Mouse (Mus musculus): ENCODE results near the gene Cpt1b. TPM values are rescaled to one million over a fixed set of nuclear protein-coding genes. Genes with fewer than 3 reads are reported as not detected.
A peak's percentile ranks its signal among the peaks of the same experiment; 100 is the strongest.

Cpt1b gene
- polyA plus RNA-seq, 1 experiment from 2014 or later, result 0.70 TPM

GRCm38 (mm10) chr15:89459821-89460220 lies 34.2 kb upstream of the Cpt1b start:
- no peak for ATAC-seq (ENCODE audit: low FRiP score)
- H3K27me3 ChIP-seq, result no peaks in the 10 kb centered on the region
- H3K36me3 ChIP-seq (replicated peaks), result peaks cover 64% of the 10 kb centered on the region
- H3K27ac ChIP-seq, result no peak overlapping the region
- no peak overlapping the region for H3K4me3 ChIP-seq (replicated peaks)
- H3K9me3 ChIP-seq, result no peaks in the 10 kb centered on the region
- peaks cover 12% of the 10 kb centered on the region for H3K4me1 ChIP-seq
- no peak overlapping the region for H3K4me2 ChIP-seq
- no peak overlapping the region for H3K9ac ChIP-seq
- 90% methylated on average over 7 of the region's 7 CpGs for WGBS

GRCm38 (mm10) chr15:89458942-89459341 lies 33.3 kb upstream of the Cpt1b start:
- no peaks in the 10 kb centered on the region for H3K27me3 ChIP-seq
- no peak overlapping the region for H3K9ac ChIP-seq
- ATAC-seq (ENCODE audit: low FRiP score), result no peak
- no peak overlapping the region for H3K4me2 ChIP-seq
- no peak overlapping the region for H3K27ac ChIP-seq
- WGBS, result 98% methylated on average over 15 of the region's 15 CpGs
- peaks cover 16% of the 10 kb centered on the region for H3K4me1 ChIP-seq
- peaks cover 64% of the 10 kb centered on the region for H3K36me3 ChIP-seq (replicated peaks)
- H3K9me3 ChIP-seq, result no peaks in the 10 kb centered on the region
- no peak overlapping the region for H3K4me3 ChIP-seq (replicated peaks)

- Histone ChIP-seq H3K27ac (no peak overlapping the region), H3K4me2 (peak overlapping the region; percentile 82), H3K9ac (no peak overlapping the region), H3K36me3 (replicated peaks) (peaks cover 44% of the 10 kb centered on the region), H3K4me1 (peaks cover 24% of the 10 kb centered on the region), H3K27me3 (peaks cover 18% of the 10 kb centered on the region), H3K4me3 (replicated peaks) (no peak overlapping the region), H3K9me3 (no peaks in the 10 kb centered on the region)
- 83% methylated on average over 6 of the region's 6 CpGs for WGBS
- ATAC-seq (ENCODE audit: low FRiP score), result no peak
These were observed 30.0 kb upstream of the Cpt1b start for GRCm38 (mm10) chr15:89455642-89456041.

- Histone ChIP-seq H3K4me2 (peak overlapping the region; percentile 82), H3K4me1 (peaks cover 24% of the 10 kb centered on the region), H3K27ac (peak overlapping the region; percentile 74; the same call in 1 of the 2 replicates), H3K9me3 (no peaks in the 10 kb centered on the region), H3K36me3 (replicated peaks) (peaks cover 36% of the 10 kb centered on the region), H3K4me3 (replicated peaks) (peak overlapping the region; percentile 85), H3K9ac (peak overlapping the region; percentile 78), H3K27me3 (peaks cover 18% of the 10 kb centered on the region)
- WGBS, result 13% methylated on average over 4 of the region's 6 CpGs
- ATAC-seq (ENCODE audit: low FRiP score), result peak; percentile 33; the same call in 1 of the 2 replicates
These were observed 29.2 kb upstream of the Cpt1b start for GRCm38 (mm10) chr15:89454857-89455256.

GRCm38 (mm10) chr15:89453865-89454478 lies 28.3 kb upstream of the Cpt1b start, which contains the start of gene Mapk8ip2:
Mapk8ip2 (plus strand) TSS chr15:89453913.
- H3K4me3 ChIP-seq (replicated peaks), result peak within 1 kb of the TSS; percentile 85
- H3K9me3 ChIP-seq, result no peaks in the 10 kb centered on the region
- under 1% methylated on average over 53 of the region's 53 CpGs for WGBS
- H3K36me3 ChIP-seq (replicated peaks), result peaks cover 27% of the 10 kb centered on the region
- ATAC-seq (ENCODE audit: low FRiP score), result peak; percentile 87
- H3K27ac ChIP-seq, result peak within 1 kb of the TSS; percentile 74
- H3K27me3 ChIP-seq, result peaks cover 22% of the 10 kb centered on the region
- peak within 1 kb of the TSS; percentile 82 for H3K4me2 ChIP-seq
- H3K4me1 ChIP-seq, result peaks cover 24% of the 10 kb centered on the region
- H3K9ac ChIP-seq, result peak within 1 kb of the TSS; percentile 78

GRCm38 (mm10) chr15:89452906-89453864 lies 27.5 kb upstream of the Cpt1b start:
- peaks cover 24% of the 10 kb centered on the region for H3K4me1 ChIP-seq
- H3K27ac ChIP-seq, result peak overlapping the region; percentile 74; the same call in 1 of the 2 replicates
- H3K4me3 ChIP-seq (replicated peaks), result peak overlapping the region; percentile 85
- H3K36me3 ChIP-seq (replicated peaks), result peaks cover 20% of the 10 kb centered on the region
- H3K9ac ChIP-seq, result peak overlapping the region; percentile 78
- no peaks in the 10 kb centered on the region for H3K9me3 ChIP-seq
- H3K4me2 ChIP-seq, result peak overlapping the region; percentile 82
- ATAC-seq (ENCODE audit: low FRiP score), result peak; percentile 62
- WGBS, result 5% methylated on average over 24 of the region's 24 CpGs
- peaks cover 24% of the 10 kb centered on the region for H3K27me3 ChIP-seq

- Histone ChIP-seq H3K4me1 (no peaks in the 10 kb centered on the region), H3K9me3 (no peaks in the 10 kb centered on the region), H3K4me3 (replicated peaks) (no peak overlapping the region), H3K9ac (no peak overlapping the region), H3K27me3 (no peaks in the 10 kb centered on the region), H3K27ac (no peak overlapping the region), H3K36me3 (replicated peaks) (no peaks in the 10 kb centered on the region), H3K4me2 (no peak overlapping the region)
- ATAC-seq (ENCODE audit: low FRiP score), result no peak
- WGBS, result 43% methylated on average over 8 of the region's 8 CpGs
These were observed 16.9 kb upstream of the Cpt1b start for GRCm38 (mm10) chr15:89442486-89443070.

GRCm38 (mm10) chr15:89435878-89436277 lies 10.2 kb upstream of the Cpt1b start:
- Histone ChIP-seq H3K4me1 (no peaks in the 10 kb centered on the region), H3K9me3 (no peaks in the 10 kb centered on the region), H3K4me3 (replicated peaks) (no peak overlapping the region), H3K27ac (no peak overlapping the region), H3K36me3 (replicated peaks) (no peaks in the 10 kb centered on the region), H3K27me3 (no peaks in the 10 kb centered on the region), H3K4me2 (no peak overlapping the region), H3K9ac (no peak overlapping the region)
- WGBS, result 90% methylated on average over 5 of the region's 5 CpGs
- ATAC-seq (ENCODE audit: low FRiP score), result no peak

- Histone ChIP-seq H3K9ac (no peak overlapping the region), H3K9me3 (no peaks in the 10 kb centered on the region), H3K4me1 (peaks cover 6% of the 10 kb centered on the region), H3K36me3 (replicated peaks) (no peaks in the 10 kb centered on the region), H3K4me3 (replicated peaks) (no peak overlapping the region), H3K27me3 (no peaks in the 10 kb centered on the region), H3K4me2 (no peak overlapping the region), H3K27ac (no peak overlapping the region)
- no peak for ATAC-seq (ENCODE audit: low FRiP score)
- WGBS, result 64% methylated on average over 3 of the region's 3 CpGs
These were observed 8.5 kb upstream of the Cpt1b start for GRCm38 (mm10) chr15:89434136-89434535.

- Histone ChIP-seq H3K4me3 (replicated peaks) (no peak overlapping the region), H3K36me3 (replicated peaks) (no peaks in the 10 kb centered on the region), H3K27ac (no peak overlapping the region), H3K4me1 (peaks cover 16% of the 10 kb centered on the region), H3K9ac (no peak overlapping the region), H3K4me2 (no peak overlapping the region), H3K27me3 (no peaks in the 10 kb centered on the region), H3K9me3 (no peaks in the 10 kb centered on the region)
- WGBS, result 70% methylated on average over 4 of the region's 4 CpGs
- ATAC-seq (ENCODE audit: low FRiP score), result no peak
These were observed 7.3 kb upstream of the Cpt1b start for GRCm38 (mm10) chr15:89432946-89433345.

- H3K4me3 ChIP-seq (replicated peaks), result no peak overlapping the region
- H3K4me2 ChIP-seq, result no peak overlapping the region
- peaks cover 16% of the 10 kb centered on the region for H3K4me1 ChIP-seq
- no peak for ATAC-seq (ENCODE audit: low FRiP score)
- H3K9me3 ChIP-seq, result no peaks in the 10 kb centered on the region
- no peaks in the 10 kb centered on the region for H3K27me3 ChIP-seq
- H3K9ac ChIP-seq, result no peak overlapping the region
- peaks cover 10% of the 10 kb centered on the region for H3K36me3 ChIP-seq (replicated peaks)
- 94% methylated on average over 6 of the region's 6 CpGs for WGBS
- H3K27ac ChIP-seq, result no peak overlapping the region
These were observed 6.1 kb upstream of the Cpt1b start for GRCm38 (mm10) chr15:89431806-89432205.

GRCm38 (mm10) chr15:89431271-89431670 lies 5.6 kb upstream of the Cpt1b start:
- H3K36me3 ChIP-seq (replicated peaks), result peaks cover 16% of the 10 kb centered on the region
- 91% methylated on average over 3 of the region's 3 CpGs for WGBS
- no peaks in the 10 kb centered on the region for H3K9me3 ChIP-seq
- no peaks in the 10 kb centered on the region for H3K27me3 ChIP-seq
- no peak overlapping the region for H3K4me2 ChIP-seq
- no peak overlapping the region for H3K27ac ChIP-seq
- H3K4me1 ChIP-seq, result peaks cover 16% of the 10 kb centered on the region
- ATAC-seq (ENCODE audit: low FRiP score), result no peak
- no peak overlapping the region for H3K9ac ChIP-seq
- no peak overlapping the region for H3K4me3 ChIP-seq (replicated peaks)
